Mouse (Mus musculus) kidney, postnatal 10 days (tissue): ENCODE data around the gene Ensa.
A peak's percentile ranks its signal among the peaks of the same experiment; 100 is the strongest.
"Not testable (repeated sequence)": the region's sequence is repeated elsewhere in the genome, so short reads cannot be mapped to it uniquely, and the experiment has no call there.

Experiments used
- DNase-seq: peaks from one replicate; pipeline ENCODE4 v3.0.0; 2021; ENCODE audit warnings: mixed read lengths

The Ensa gene

DNA sequence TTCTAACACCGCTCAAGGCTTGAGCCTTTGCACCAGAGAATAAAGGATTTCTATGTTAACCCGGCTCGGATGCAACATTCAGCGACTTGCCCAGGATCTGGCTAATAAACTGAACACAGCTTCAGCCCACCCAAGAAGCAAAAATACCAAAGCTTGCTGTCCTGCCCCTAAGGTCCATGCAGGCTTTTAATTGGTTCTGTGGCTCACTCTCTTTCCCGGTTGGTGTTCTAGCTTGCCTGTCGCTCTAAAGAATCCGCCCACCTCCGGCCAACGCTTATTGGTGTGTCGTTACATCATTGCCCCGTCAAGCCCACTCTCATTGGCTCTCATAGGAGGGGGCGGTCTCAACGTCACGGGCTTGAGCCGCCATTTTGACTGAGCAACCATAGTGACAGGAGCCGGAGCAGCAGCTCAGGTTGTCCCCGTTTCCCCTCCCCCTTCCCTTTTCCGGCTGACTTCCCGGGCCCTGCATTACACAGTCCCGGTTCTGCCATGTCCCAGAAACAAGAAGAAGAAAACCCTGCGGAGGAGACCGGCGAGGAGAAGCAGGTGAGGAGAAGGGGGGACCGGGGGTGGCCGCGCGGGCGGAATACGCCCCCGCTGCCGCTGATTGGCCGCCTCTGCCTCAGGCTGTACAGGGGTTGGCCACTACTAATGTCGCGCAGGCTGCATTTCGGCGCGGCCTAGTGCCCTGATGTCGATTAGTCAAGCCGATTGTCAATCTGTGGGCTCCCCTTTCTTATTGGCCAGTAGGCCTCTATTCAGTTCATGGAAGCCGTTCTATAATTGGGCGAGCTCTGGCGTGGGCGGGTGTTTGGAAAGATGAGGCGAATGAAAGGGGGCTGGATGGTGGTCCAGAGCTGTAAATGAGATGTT, at the start of gene Ensa:
Gene Ensa, plus strand, starts transcription at position 366 of the 876 bp plus-strand sequence.
- DNase-seq, result peak; percentile 98

DNA sequence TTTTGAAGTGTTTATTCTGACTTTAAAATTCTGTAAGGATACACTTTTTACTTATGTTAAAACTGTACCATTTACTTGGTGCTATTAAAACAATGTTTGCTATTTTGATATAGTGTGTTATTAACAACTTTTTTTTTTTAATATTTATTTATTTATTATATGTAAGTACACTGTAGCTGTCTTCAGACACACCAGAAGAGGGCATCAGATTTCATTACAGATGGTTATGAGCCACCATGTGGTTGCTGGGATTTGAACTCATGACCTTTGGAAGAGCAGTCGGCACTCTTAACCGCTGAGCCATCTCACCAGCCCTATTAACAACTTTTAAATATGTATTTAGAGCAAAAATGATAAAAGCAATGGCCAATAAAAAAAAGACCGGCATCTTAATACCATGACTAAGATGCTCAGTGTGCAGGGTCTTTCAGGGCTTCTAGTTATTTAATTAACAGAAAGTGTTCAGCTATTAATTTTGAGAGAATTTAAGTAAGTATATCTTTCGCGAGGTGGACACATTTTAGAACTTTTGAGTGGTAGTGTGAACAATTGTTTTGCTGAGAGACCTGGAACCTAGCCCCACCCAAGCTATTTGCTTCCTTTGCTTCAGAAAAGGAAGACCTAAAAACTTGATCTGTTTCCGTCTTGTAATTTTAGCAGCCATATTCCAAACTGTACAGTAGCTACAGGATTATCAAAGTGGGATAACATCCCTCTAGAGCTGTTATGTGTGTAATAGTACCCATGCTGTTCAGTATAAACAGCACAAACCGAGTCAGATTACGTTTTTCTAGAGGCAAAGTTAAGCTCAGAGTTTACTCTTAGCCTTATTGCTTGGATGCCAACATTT, 36.8 kb upstream of the Ensa start:
- no peak for DNase-seq

DNA sequence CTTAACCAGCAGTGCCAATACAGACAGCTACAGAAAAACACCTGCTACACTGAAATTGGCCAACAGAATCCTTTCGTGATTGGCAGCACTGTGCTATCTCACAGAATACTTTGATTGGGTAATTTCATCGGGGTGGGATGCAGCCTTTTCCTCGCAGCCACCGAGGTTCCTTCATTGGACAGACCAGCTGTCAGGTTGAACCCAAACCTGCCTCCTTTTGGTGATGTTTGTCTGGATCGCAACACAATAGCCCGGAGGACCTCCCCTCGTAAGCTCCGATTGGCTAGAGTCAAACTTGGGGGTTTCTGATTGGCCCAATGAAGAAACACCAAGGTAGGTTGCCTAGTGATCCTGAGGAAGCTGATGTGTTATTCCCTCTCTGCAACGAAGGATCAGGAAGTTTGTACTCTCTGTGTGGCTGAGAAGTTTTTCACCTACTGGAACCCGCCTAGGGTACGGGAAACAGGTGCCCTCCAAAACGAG, 36.1 kb upstream of the Ensa start, which contains the start of gene Golph3l:
Gene Golph3l, plus strand, starts transcription at position 331 of the 483 bp plus-strand sequence.
- DNase-seq, result peak; percentile 94

DNA sequence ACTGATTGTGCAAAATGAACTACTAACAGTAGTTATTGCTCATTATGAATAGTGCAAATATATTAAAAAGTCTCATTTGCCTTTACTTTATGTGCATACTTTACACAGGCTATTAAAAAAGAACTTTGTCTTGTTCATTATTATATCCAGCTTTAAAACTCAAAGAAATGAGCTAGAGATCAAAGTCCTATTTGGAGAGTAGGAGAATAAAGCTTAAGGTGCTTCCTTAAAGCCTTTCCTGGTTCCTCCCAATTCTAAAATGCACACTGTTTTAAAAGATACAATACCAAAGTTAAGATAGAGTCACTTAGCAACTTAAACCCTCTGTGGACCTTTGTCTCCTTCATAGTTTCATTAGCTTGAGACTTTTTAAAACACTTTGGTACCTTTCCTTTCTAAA, 26.1 kb upstream of the Ensa start:
- DNase-seq, result no peak

DNA sequence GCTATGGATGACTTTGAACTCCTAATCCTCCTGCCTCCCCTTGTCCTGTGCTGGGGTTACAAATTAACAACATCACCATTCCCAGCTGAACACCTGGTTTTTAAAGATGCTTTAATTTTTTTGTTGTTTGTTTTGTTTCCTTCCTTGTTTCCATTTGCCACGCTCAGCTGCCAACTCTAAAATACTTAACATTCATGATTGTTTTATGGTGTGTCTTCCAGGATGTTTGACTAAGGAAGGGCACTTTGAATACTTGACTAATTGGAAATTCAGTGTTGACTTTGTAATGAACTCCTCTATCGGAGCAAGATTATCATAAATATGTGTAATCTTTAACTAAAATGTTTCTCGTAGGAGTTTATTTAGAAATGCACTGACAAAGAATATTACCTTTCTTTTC, 23.5 kb upstream of the Ensa start:
- no peak for DNase-seq

DNA sequence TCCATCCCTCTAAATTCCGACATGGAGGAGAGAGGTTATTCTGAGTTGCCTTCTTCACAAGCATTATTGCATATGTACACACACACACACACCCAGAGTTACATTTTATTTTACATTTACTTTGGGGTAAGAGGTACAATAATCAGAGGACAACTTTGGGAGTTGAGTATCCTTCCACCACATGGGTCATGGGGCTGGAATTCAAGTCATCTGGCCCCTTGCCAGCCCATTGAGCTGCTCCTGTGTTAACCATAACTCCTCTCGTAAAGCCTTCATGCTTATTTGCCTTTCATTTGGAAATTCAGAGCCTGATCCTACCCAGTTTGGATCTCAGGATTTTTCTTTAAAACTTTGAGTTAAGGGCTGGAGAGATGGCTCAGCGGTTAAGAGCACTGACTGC, 18.7 kb upstream of the Ensa start:
- DNase-seq, result peak; percentile 55

DNA sequence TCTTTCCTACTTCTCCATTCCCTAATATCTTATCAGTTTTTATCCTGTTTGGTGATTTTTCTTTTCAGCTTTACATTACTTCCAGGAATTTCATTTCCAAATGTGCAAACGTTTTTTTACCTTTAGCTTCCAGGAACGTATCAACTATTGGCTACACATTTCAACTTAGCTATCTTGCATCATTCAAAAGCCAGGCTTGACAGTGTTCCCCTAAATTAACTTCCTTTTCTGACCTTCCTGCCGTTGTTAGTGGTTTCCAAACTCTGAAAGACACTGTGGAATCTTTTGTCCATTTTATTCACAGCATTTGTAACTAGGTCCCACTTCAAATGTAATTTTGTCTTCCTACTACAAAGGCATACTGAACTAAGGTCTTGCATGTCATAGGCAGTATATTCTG, 15.6 kb upstream of the Ensa start:
- no peak for DNase-seq

DNA sequence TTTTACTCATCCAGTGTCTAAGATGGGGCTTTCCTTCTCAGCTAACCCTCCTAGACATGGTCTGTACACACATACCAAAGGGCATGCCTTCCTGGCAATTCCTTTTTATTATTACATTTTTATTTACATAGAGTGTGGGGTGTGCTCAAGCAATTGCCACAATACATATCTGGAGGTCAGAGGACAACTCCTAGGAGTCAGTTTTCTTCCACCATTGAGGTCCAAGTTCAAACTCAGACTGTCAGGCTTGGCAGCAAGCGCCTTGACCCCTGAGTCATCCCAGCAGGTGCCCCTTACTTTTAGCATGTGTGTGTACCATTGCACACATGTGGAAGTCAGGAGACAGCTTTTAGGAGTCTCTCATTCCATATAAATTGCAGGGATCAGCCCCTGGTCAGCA, 10.8 kb upstream of the Ensa start:
- DNase-seq, result no peak

DNA sequence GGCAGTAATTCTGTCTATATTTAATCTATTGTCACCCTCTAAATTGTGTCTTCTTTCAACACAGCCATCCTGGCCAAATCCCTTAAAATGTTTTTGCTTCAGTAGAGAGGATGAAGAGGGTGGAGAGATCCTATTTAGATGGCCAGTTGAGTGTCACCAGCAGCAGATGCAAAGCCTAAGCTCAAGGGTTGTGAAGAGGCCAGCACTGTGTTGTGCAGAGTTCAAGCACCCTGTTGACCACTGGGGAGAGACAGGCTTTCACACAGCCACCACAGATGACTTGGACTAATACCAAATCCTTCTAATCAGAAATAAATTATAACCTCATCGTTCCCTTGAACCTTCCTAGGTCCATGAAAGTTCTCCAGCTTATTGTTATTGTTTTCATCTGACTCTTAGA, 6.3 kb upstream of the Ensa start:
- DNase-seq, result no peak

DNA sequence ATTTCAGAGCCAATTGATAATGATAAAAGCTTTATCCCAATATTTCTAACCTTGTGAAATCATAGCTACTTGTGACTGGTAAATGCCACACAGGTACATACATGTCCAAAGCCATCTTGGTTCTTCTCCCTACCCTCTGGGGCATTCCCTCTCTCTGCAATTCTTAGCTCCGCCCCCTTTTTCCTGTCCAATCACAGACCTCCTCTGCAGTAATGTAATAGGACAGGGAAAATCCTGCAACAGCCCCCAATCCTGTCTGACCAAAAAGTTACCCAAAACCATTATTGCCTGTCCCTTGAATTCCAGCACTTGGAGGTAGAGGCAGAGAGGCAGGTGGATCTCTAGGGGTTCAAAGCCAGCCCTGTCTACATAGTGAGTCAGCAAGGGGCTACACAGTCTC, 3.6 kb upstream of the Ensa start:
- DNase-seq, result no peak

DNA sequence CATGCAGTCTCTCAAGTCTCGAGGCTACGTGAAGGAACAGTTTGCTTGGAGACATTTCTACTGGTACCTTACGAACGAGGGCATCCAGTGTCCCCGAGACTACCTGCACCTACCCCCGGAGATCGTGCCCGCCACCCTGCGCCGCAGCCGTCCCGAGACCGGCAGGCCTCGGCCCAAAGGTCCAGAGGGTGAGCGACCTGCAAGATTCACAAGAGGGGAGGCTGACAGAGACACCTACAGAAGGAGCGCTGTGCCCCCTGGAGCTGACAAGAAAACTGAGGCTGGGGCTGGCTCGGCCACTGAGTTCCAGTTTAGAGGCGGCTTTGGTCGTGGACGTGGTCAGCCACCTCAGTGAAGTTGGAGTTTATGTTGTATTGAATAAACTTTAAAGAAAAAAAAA, 2.4 kb upstream of the Ensa start:
- not testable (repeated sequence) for DNase-seq

DNA sequence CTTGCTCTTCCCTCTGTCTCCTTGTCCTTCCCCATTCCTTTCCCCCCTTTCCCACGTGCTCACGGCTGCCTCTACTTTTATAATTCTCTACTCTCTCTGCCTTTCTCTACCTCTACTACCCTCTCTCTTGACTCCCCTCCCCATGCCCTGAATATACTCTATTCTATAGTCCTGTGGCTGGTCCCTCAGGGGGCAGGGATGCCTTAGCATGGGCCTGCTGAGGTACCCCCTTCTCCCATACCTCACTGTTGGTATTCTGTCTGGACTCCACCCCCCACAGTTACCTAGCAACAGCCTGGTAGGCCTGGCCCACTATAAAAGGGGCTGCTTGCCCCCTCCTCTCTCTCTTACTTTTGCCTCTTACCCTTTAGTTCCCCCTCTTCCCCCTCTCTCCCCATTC, 1.2 kb upstream of the Ensa start:
- DNase-seq, result no peak

DNA sequence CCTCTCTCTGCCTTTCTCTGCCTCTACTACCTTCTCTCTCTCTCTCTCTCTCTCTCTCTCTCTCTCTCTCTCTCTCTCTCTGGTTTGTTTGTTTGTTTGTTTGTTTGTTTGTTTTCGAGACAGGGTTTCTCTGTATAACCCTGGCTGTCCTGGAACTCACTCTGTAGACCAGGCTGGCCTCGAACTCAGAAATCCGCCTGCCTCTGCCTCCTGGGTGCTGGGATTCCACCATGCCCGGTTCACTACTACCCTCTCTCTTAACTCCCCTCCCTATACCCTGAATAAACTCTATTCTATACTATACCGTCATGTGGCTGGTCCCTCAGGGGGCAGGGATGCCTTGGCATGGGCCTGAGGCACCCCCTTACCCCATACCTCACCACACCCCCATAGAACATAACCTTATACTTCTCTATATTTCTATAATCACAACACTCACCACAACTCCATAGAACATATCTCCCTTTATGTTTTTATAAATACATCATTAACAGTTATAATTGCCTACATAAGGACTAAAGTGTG, 740 bp upstream of the Ensa start:
- DNase-seq, result not testable (repeated sequence)

DNA sequence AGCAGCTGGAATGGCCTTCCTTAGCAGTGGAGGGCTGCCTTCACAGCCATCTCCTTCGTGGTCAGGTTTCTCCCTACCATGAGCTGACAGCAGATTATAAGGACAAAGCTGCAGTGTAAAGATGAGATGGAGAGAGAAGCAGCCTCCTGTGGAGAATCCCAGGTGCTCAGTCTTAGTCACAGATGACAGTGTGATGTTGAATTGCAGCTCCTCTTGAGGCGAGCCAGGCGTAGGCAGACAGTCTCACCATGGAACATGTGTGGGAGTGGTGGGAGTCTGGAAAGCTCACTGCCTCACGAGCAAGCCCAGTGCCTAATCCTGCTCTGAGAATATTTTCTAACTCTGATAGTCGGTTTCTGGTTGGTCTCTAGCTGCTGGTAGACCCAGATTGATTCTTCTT, 3.0 kb downstream of the Ensa start:
- no peak for DNase-seq

DNA sequence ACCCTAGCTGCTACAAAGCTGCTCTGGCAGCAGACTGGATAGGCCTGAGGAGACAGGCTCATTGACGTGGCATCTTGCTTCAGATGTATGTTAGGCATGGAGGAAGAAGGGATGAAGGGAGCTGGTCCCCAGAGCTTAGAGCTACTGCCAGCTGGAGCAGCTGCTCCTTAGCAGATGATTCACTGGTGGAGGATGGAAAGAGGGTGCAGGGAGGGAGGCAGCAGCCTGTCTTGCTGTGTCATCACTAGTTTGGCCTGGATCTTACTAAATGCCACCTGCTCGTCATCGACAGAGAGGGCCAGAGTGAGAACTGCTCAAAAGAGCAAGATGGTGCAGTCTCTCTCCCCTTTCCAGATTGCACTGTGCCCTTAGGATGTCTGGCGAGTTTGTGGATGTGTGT, 5.0 kb downstream of the Ensa start:
- no peak for DNase-seq

DNA sequence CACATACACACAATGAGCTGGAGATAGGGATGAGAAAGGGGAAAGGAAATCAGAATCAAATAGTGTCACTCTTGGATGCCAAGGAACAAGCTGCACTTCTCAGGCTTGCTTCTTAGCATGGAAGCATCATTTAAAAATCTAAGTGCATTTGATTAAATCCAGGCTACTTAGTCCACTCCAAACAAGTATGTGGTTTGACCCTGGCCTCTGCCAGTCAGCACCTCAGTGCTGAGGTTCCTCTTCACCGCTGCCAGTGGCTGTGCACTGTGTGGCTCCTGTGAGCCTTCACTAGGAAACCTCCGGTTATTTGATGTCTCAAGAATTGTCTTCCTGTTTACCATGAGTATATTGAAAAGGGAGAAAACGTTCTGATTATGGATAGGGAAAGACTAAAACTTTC, 6.1 kb downstream of the Ensa start:
- no peak for DNase-seq

DNA sequence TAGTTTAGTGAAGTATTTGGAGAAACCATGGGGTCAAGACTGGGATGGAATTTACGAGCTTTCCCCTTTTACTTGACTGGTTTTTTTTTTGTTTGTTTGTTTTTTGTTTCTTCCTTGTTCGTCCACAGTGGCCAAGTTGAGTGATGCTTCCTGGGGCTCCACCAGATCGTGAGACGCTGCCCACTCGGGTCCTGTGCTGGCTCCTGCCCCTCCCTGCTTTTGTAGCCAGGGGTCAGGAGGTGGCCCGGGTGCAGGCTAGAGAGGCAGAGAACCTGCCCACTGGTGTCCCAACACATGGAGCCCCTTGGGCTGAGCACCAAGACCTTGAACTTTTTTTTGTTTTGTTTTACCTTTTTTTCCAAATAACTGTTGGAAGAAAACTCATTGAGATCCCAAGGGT, 6.5 kb downstream of the Ensa start:
- DNase-seq, result no peak

DNA sequence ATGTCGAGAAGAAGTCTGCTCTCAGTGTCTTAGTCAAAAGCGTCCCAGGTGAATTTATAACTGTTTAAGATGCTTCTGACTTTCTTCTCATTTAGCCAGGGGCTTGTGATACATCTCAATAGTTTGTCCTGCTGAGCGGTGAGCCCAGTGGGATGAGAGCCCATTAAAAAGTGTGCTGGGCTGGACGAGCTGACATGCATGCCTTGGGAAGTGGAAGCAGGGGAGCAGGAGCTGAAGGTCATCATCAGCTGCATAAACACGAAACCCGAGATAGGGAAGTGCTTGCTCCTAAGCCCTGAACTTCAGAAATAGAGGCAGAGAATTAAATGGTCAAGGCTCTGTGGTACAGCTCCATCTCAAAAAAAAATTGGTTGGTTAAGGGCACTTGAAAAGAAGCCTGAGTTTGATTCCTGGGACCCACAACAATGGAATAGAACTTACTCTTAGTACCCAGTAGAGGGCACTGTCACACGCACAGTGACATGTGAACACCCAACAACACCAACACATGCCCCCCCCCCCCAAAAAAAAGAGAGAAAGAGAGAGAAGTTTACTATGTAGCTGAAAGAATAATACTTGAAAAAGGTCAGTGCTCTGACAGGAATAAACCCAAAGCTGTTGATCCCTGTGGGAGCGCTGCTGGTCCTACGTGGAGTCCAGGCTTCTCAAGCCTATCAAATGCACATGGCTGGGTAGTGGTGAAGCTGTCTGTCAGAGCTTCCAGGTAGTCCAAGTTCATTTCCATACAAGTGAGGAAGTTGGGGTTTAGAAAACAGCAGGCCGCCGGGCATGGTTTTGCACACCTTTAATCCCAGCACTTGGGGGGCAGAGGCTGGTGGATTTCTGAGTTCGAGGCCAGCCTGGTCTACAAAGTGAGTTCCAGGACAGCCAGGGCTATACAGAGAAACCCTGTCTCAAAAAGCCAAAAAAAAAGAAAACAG, 8.1 kb downstream of the Ensa start:
- DNase-seq, result peak; percentile 34

DNA sequence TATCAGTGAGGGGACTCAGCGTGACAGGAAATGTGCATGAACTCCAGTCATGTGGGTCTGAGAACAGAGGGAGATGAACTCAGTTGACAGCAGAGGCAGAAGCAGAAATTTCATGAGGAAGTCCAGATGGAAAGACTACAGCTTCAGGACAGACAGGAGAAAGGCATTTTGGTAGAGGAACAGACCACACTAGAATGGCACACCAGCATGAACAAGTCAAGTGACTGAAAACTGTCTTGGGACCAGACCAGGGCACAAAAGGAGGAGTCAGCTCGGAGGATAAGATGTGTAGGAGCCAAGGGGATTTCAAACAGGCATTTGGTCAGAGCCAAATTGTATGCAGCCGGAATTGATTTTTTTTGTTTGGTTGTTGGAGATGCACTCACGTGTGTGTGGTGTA, 10.8 kb downstream of the Ensa start:
- peak; percentile 32 for DNase-seq

DNA sequence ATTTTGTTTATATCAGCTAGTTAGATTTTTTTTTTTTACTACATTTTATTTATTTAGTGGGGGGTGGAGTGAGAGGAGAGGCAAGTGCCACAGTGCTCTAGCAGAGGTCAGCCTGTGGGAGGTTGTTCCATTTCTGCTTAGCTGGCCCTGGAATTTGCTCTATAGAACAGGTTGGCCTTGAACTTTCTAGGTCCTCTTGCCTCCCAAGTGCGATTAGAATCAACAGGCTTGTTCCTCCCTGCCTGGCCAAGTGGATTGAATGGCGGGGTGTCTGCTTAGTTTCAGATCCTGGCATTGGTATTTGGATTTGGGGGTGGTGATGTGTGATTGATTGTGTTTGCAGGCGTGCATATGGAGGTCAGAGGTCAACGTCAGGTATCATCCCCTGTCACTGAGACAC, 11.3 kb downstream of the Ensa start:
- DNase-seq, result no peak

DNA sequence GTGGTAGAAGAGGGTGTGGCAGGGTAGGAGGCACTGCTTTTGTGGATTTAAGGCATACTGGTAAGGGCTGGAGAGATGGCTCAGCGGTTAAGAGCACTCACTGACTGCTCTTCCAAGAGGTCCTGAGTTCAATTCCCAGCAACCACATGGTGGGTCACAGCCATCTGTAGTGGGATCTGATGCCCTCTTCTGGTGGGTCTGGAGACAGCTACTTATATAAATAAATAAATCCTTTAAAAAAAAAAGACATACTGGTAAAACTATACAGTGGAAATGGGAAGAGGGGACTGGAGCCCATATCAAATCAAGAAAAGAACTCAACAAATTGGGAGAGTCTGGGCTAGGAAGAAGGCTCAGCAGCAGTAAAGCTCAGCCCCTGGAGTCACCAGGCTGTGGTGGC, 14.9 kb downstream of the Ensa start:
- DNase-seq, result no peak

DNA sequence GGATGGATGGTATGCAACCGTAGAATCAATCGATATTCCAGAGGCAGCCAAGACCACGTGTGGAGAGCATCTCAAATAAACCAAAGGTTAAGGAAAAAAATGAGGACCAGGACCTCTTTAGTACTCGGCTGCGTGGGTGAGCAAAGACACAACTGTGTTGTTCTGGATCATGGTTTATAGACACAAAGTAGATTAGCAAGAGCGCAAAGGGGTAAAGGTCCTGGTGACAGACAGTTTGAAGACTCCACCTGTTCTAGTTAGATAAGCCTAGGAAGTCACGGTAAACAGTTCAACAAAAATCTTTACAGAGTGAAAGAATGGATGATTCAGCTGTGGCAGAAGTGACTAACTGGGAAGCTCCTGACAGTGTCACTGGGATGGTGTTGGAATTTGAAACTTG, 18.3 kb downstream of the Ensa start:
- DNase-seq, result no peak
